Mouse (Mus musculus) heart, embryonic 11.5 days (tissue): Measurements from ENCODE around the gene Olfr464. TPM values are rescaled to one million over a fixed set of nuclear protein-coding genes. Genes with fewer than 3 reads are reported as not detected.

Source experiments
- ATAC-seq: fragments of 200-750 bp; cut with Nextera tagmentation; replicated peaks from 2 replicates; pipeline ENCODE4 v1.8.0; 2017; ENCODE audit warnings: moderate library complexity; ENCODE audit not compliant: insufficient number of reproducible peaks, low FRiP score, low TSS enrichment
- H3K27ac ChIP-seq: fragments of 300-500 bp; sonication (generic); 2 replicates; pipeline ENCODE4 v1.5.1; 2014; ENCODE audit warnings: mild to moderate bottlenecking, low read depth, low read length
- H3K27me3 ChIP-seq: fragments of 300-500 bp; sonication (generic); 2 replicates; pipeline ENCODE4 v1.6.1; 2014; ENCODE audit warnings: mild to moderate bottlenecking, low read length, mixed read lengths; ENCODE audit not compliant: control insufficient read depth, insufficient read depth
- H3K36me3 ChIP-seq: fragments of 300-500 bp; sonication (generic); 2 replicates; pipeline ENCODE4 v1.6.1; 2014; ENCODE audit warnings: mild to moderate bottlenecking, low read length, moderate library complexity, mixed read lengths; ENCODE audit not compliant: control insufficient read depth, insufficient read depth
- H3K4me1 ChIP-seq: fragments of 300-500 bp; sonication (generic); 2 replicates; pipeline ENCODE4 v1.6.1; 2014; ENCODE audit warnings: low read length; ENCODE audit not compliant: control insufficient read depth, insufficient read depth
- H3K4me2 ChIP-seq: fragments of 300-500 bp; sonication (generic); 2 replicates; pipeline ENCODE4 v1.6.1; 2014; ENCODE audit warnings: mild to moderate bottlenecking, moderate library complexity
- H3K4me3 ChIP-seq: fragments of 300-500 bp; sonication (generic); 2 replicates; pipeline ENCODE4 v1.5.1; 2014; ENCODE audit warnings: low read depth, low read length
- H3K9ac ChIP-seq: fragments of 300-500 bp; sonication (generic); 2 replicates; pipeline ENCODE4 v1.6.1; 2014; ENCODE audit warnings: mild to moderate bottlenecking, low read depth, low read length, moderate library complexity
- H3K9me3 ChIP-seq: fragments of 300-500 bp; sonication (generic); replicated peaks from 2 replicates; pipeline ENCODE4 v1.6.1; 2016; ENCODE audit warnings: low read length; ENCODE audit not compliant: control insufficient read depth
- WGBS: fragments of 180-500 bp; shearing (Covaris S2); extraction: QIAGEN DNeasy Blood & Tissue Kit; methylation state at CpG from one replicate; pipeline ENCODE4 v1.1.7; 2014; ENCODE audit not compliant: insufficient replicate concordance; 5-methylcytosine and 5-hydroxymethylcytosine counted together
- polyA plus RNA-seq: library from polyadenylated mRNA; unstranded; fragments of >200 nt; fragmentation: Nextera tagmentation; extraction: Ambion mirVana; gene quantifications from 2 replicates; pipeline ENCODE4 v1.2.1, GENCODE M21; 2014

Gene Olfr464
- polyA plus RNA-seq, 1 experiment from 2014 or later, result not detected

- Histone ChIP-seq H3K4me3 (no peak overlapping the region), H3K9ac (no peak overlapping the region), H3K27me3 (no peaks in the 10 kb centered on the region), H3K36me3 (no peaks in the 10 kb centered on the region), H3K9me3 (no peaks in the 10 kb centered on the region), H3K4me2 (no peak overlapping the region), H3K4me1 (no peaks in the 10 kb centered on the region), H3K27ac (no peak overlapping the region)
- WGBS, result 62% methylated on average over 3 of the region's 3 CpGs
- ATAC-seq, result no peak
These were observed 14.7 kb upstream of the Olfr464 start for GRCm38 (mm10) chr11:87935467-87935866.

- Histone ChIP-seq H3K9ac (no peak overlapping the region), H3K4me1 (no peaks in the 10 kb centered on the region)
These were observed 13.0 kb upstream of the Olfr464 start for GRCm38 (mm10) chr11:87933731-87934130.

GRCm38 (mm10) chr11:87930348-87930747 lies 9.6 kb upstream of the Olfr464 start:
- no peak for ATAC-seq
- Histone ChIP-seq H3K36me3 (no peaks in the 10 kb centered on the region), H3K4me1 (no peaks in the 10 kb centered on the region), H3K27ac (no peak overlapping the region), H3K9me3 (no peaks in the 10 kb centered on the region), H3K4me2 (no peak overlapping the region), H3K9ac (no peak overlapping the region), H3K4me3 (no peak overlapping the region), H3K27me3 (no peaks in the 10 kb centered on the region)
- WGBS, result 85% methylated on average over 2 of the region's 2 CpGs

More at GRCm38 (mm10) chr11:87933731-87934130, 13.0 kb upstream of the Olfr464 start:
- Histone ChIP-seq H3K4me2 (no peak overlapping the region), H3K27me3 (no peaks in the 10 kb centered on the region), H3K9me3 (no peaks in the 10 kb centered on the region), H3K27ac (no peak overlapping the region), H3K36me3 (no peaks in the 10 kb centered on the region), H3K4me3 (no peak overlapping the region)
- 74% methylated on average over 2 of the region's 2 CpGs for WGBS
- ATAC-seq, result no peak

- H3K4me2 ChIP-seq, result no peak overlapping the region
- WGBS, result 70% methylated on average over 2 of the region's 2 CpGs
- H3K9me3 ChIP-seq, result no peaks in the 10 kb centered on the region
- no peak for ATAC-seq
- H3K36me3 ChIP-seq, result no peaks in the 10 kb centered on the region
- no peak overlapping the region for H3K9ac ChIP-seq
- no peaks in the 10 kb centered on the region for H3K4me1 ChIP-seq
- H3K4me3 ChIP-seq, result no peak overlapping the region
- H3K27ac ChIP-seq, result no peak overlapping the region
- H3K27me3 ChIP-seq, result no peaks in the 10 kb centered on the region
These were observed 466 bp downstream of the Olfr464 start for GRCm38 (mm10) chr11:87920301-87920700.

- 71% methylated on average over 1 of the region's 1 CpGs for WGBS
These were observed 4.8 kb downstream of the Olfr464 start for GRCm38 (mm10) chr11:87916005-87916404.

GRCm38 (mm10) chr11:87904331-87904730 lies 16.4 kb downstream of the Olfr464 start:
- no peak for ATAC-seq
- Histone ChIP-seq H3K27ac (no peak overlapping the region), H3K4me3 (no peak overlapping the region), H3K9me3 (no peaks in the 10 kb centered on the region), H3K9ac (no peak overlapping the region), H3K4me1 (no peaks in the 10 kb centered on the region), H3K36me3 (no peaks in the 10 kb centered on the region), H3K4me2 (no peak overlapping the region), H3K27me3 (peaks cover 3% of the 10 kb centered on the region; the same call in 1 of the 2 replicates)
- 57% methylated on average over 3 of the region's 3 CpGs for WGBS

More at GRCm38 (mm10) chr11:87916005-87916404, 4.8 kb downstream of the Olfr464 start:
- Histone ChIP-seq H3K4me3 (no peak overlapping the region), H3K27ac (no peak overlapping the region), H3K27me3 (no peaks in the 10 kb centered on the region), H3K4me2 (no peak overlapping the region), H3K4me1 (no peaks in the 10 kb centered on the region), H3K9me3 (no peaks in the 10 kb centered on the region), H3K9ac (no peak overlapping the region), H3K36me3 (no peaks in the 10 kb centered on the region)
- ATAC-seq, result no peak

GRCm38 (mm10) chr11:87897287-87897686 lies 23.5 kb downstream of the Olfr464 start, which contains the start of gene Olfr463:
TSS of gene Olfr463 (minus strand) at chr11:87897387.
- Histone ChIP-seq H3K4me3 (no peak within 1 kb of the TSS), H3K27me3 (0 out of 2 replicates have a peak, but pooled peaks cover 4% of the 10 kb centered on the region), H3K27ac (no peak within 1 kb of the TSS), H3K36me3 (no peaks in the 10 kb centered on the region), H3K4me2 (no peak within 1 kb of the TSS), H3K9ac (no peak within 1 kb of the TSS), H3K4me1 (no peaks in the 10 kb centered on the region), H3K9me3 (no peaks in the 10 kb centered on the region)
- ATAC-seq, result no peak

GRCm38 (mm10) chr11:87892168-87892567 lies 28.6 kb downstream of the Olfr464 start, which contains the start of gene Olfr462:
TSS of gene Olfr462 (minus strand) at chr11:87892268.
- ATAC-seq, result no peak

GRCm38 (mm10) chr11:87884856-87885255 lies 35.9 kb downstream of the Olfr464 start:
- no peaks in the 10 kb centered on the region for H3K4me1 ChIP-seq
- no peak overlapping the region for H3K4me3 ChIP-seq
- no peak overlapping the region for H3K27ac ChIP-seq
- H3K9ac ChIP-seq, result no peak overlapping the region
- ATAC-seq, result no peak
- no peak overlapping the region for H3K4me2 ChIP-seq
- H3K36me3 ChIP-seq, result no peaks in the 10 kb centered on the region
- no peaks in the 10 kb centered on the region for H3K9me3 ChIP-seq
- H3K27me3 ChIP-seq, result peaks cover 8% of the 10 kb centered on the region
- 65% methylated on average over 5 of the region's 5 CpGs for WGBS

More at GRCm38 (mm10) chr11:87892168-87892567, 28.6 kb downstream of the Olfr464 start, which contains the start of gene Olfr462:
- 81% methylated on average over 6 of the region's 6 CpGs for WGBS
- Histone ChIP-seq H3K27me3 (no peaks in the 10 kb centered on the region), H3K9me3 (no peaks in the 10 kb centered on the region), H3K27ac (no peak within 1 kb of the TSS), H3K4me1 (no peaks in the 10 kb centered on the region), H3K4me3 (no peak within 1 kb of the TSS), H3K4me2 (no peak within 1 kb of the TSS), H3K9ac (no peak within 1 kb of the TSS), H3K36me3 (no peaks in the 10 kb centered on the region)
